Mouse (Mus musculus) heart, postnatal 0 days (tissue): Measurements from ENCODE around the gene Ggt5.

ENCODE experiments used
- CTCF ChIP-seq: IDR thresholded peaks from 2 replicates; pipeline ENCODE4 v1.5.1; 2016; ENCODE audit warnings: antibody characterized with exemption, control low read depth, low read depth
- EP300 ChIP-seq: IDR thresholded peaks from 2 replicates; pipeline ENCODE4 v1.6.1; 2016; ENCODE audit warnings: antibody characterized with exemption, low read depth

- TF ChIP-seq CTCF (no peak), EP300 (no peak)
Measured at GRCm38 (mm10) chr10:75586553-75586879, 2.6 kb upstream of the Ggt5 start.
